Mouse (Mus musculus) left cerebral cortex, postnatal 14 days (tissue): ENCODE results near the gene Gm21454. TPM values are rescaled to one million over a fixed set of nuclear protein-coding genes. Genes with fewer than 3 reads are reported as not detected.
"Not testable (repeated sequence)": the region's sequence is repeated elsewhere in the genome, so short reads cannot be mapped to it uniquely, and the experiment has no call there.

Experiments used
- DNase-seq, 2 experiments: peaks; one replicate each; pipeline ENCODE4 v3.0.0; 2021 to 2022; ENCODE audit warnings: low spot score in 2 of 2, mixed read lengths in 1 of 2
- intact Hi-C: fragments of 180-260 bp; cut with DNase I; formaldehyde crosslinking; loops from one replicate; pipeline ENCODE4 v1.15.1; 2025
- long read RNA-seq, 2 experiments: library from polyadenylated mRNA; stranded (forward); transcript quantifications; one replicate each; pipeline ENCODE4 v2.0.0; 2021
- total RNA-seq, 2 experiments: library from RNA; stranded (reverse); gene quantifications; 2 replicates each; pipeline ENCODE4 v1.2.3; 2021

Gm21454 gene
- not detected for total RNA-seq
- long read RNA-seq, experiment 1, result 0 reads
- long read RNA-seq, experiment 2, result 0 reads

DNA sequence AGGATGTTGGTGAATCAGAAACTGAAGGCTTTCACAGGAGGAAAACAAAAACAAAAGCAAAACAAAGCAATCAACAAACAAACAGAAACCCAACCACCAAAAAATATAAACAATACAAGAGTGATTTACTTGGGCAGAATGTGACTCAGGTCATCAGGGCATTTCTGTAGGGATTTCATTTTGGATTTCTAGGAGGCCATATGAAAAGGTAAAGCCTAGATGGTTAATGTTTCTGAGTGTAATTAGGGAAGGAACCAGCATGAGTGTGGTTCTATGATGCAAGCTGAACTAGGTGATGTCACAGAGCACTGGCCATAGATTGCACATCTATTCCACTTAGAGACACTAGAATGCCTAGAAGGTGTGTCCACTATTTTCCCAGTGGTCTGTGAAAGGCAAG lies at the start of gene Gm21454, which contains the start of gene Gm21440:
Gm21454 (plus strand) TSS at position 352 of the 400 bp plus-strand sequence.
Gm21440 (plus strand) TSS at position 301 of the 400 bp plus-strand sequence.
- DNase-seq, result not testable (repeated sequence)

GRCm38 (mm10) chrY:13223828-13224227 lies 28.4 kb upstream of the Gm21454 start, which contains the start of gene Gm21828:
Gene Gm21828 (minus strand): TSS chrY:13223928.
- intact Hi-C loops, DNase-seq: not testable (repeated sequence)

More for the DNA sequence above, at the start of gene Gm21454, which contains the start of gene Gm21440:
- intact Hi-C loops, result not testable (repeated sequence)

DNA sequence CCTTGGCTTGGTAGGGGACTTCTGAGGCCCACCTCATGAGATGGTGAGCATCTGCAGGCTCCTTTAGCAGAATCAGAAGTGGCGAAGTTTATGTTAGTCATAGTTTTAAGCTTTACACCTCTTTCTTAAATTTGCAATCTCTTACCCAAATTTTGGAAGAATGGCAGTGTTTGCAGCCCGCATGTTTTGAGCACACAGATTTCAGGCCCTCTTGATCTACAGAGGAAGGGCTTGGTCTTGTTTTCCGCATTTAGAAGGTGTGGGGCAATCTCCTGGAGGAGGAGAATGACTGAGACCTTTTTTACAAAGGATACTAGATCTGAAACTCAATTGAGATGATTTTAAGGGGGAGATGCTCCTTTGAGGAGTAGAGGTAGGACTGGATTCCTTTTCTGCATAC lies 96.7 kb downstream of the Gm21454 start, which contains the start of gene Gm21725:
Gm21725 (minus strand) TSS at position 101 of the 400 bp plus-strand sequence.
- intact Hi-C loops, DNase-seq: not testable (repeated sequence)

Other genes starting within 250 kb of the Gm21454 start
- not detected for gene Gm20807, start 209.6 kb upstream of the Gm21454 start, total RNA-seq
- not detected for gene Gm21891, start 119.0 kb upstream of the Gm21454 start, total RNA-seq
- not detected for gene Gm21425, start 90.5 kb upstream of the Gm21454 start, total RNA-seq
- not detected for gene Gm21828, start 28.5 kb upstream of the Gm21454 start, total RNA-seq
- gene Gm21440, start 51 bp upstream of the Gm21454 start, total RNA-seq, result not detected
- not detected for gene Gm21725, start 96.6 kb downstream of the Gm21454 start, total RNA-seq
- not detected for gene Gm21866, start 213.1 kb downstream of the Gm21454 start, total RNA-seq
- not detected for gene Gm20773, start 241.6 kb downstream of the Gm21454 start, total RNA-seq